In genomic region chr4:129985161-129985670, GRCm38 (mm10) we compare ENCODE assay signal across 8 mouse cellular contexts. TPM values are rescaled to one million over a fixed set of nuclear protein-coding genes. Genes with fewer than 3 reads are reported as not detected.
DNase-seq lines count a peak whose midpoint lies in the region; ATAC-seq and TF ChIP-seq lines count a peak whose summit lies in the region.

No protein-coding gene starts in this region.

- peaks cover 83% of the 10 kb centered on the region for H3K27me3 ChIP-seq in heart, embryonic 11.5 days (ENCODE audit: control insufficient read depth, insufficient read depth, low read length)
- H3K27me3 ChIP-seq in E14TG2a.4 (ENCODE audit: insufficient read depth, low read length): peaks cover 94% of the 10 kb centered on the region
- peaks cover 34% of the 10 kb centered on the region for H3K27me3 ChIP-seq in forebrain, embryonic 11.5 days (ENCODE audit: control insufficient read depth, insufficient read depth, low read length)
- peaks cover 66% of the 10 kb centered on the region for H3K27me3 ChIP-seq in limb, embryonic 15.5 days
- H3K27me3 ChIP-seq in stomach, embryonic 15.5 days (replicated peaks): peaks cover 40% of the 10 kb centered on the region

- TF ChIP-seq CTCF in E14TG2a.4 (conservative IDR thresholded peaks at IDR 0.05; ENCODE audit: low read length): no peak

- H3K4me3 ChIP-seq in heart, embryonic 11.5 days (ENCODE audit: low read depth, low read length): peak overlapping the region; percentile 65
- peak overlapping the region; percentile 78 for H3K4me3 ChIP-seq in E14TG2a.4 (replicated peaks; ENCODE audit: low read length)
- H3K4me3 ChIP-seq in forebrain, embryonic 11.5 days (ENCODE audit: low read depth, low read length): peak overlapping the region; percentile 72
- peak overlapping the region; percentile 71 for H3K4me3 ChIP-seq in limb, embryonic 15.5 days
- peak overlapping the region; percentile 56 for H3K4me3 ChIP-seq in stomach, embryonic 15.5 days (replicated peaks)

- H3K9ac ChIP-seq in heart, embryonic 11.5 days (ENCODE audit: low read depth, low read length): peak overlapping the region; percentile 66; the same call in 1 of the 2 replicates
- peak overlapping the region; percentile 74 for H3K9ac ChIP-seq in forebrain, embryonic 11.5 days (ENCODE audit: low read length)
- H3K9ac ChIP-seq in limb, embryonic 15.5 days: peak overlapping the region; percentile 69
- H3K9ac ChIP-seq in stomach, embryonic 15.5 days: peak overlapping the region; percentile 33; the same call in 1 of the 2 replicates

- WGBS in heart, embryonic 11.5 days (ENCODE audit: insufficient replicate concordance): under 1% methylated on average over 40 of the region's 48 CpGs
- 1% methylated on average over 29 of the region's 48 CpGs for WGBS in forebrain, embryonic 11.5 days
- under 1% methylated on average over 39 of the region's 48 CpGs for WGBS in limb, embryonic 15.5 days
- under 1% methylated on average over 47 of the region's 48 CpGs for WGBS in stomach, embryonic 15.5 days

- peak overlapping the region; percentile 97 for H3K4me2 ChIP-seq in heart, embryonic 11.5 days
- H3K4me2 ChIP-seq in forebrain, embryonic 11.5 days (ENCODE audit: low read depth, low read length, severe bottlenecking): peak overlapping the region; percentile 97
- H3K4me2 ChIP-seq in limb, embryonic 15.5 days: peak overlapping the region; percentile 97
- peak overlapping the region; percentile 91 for H3K4me2 ChIP-seq in stomach, embryonic 15.5 days

- no peak for DNase-seq in heart, postnatal 4 days
- no peak for DNase-seq in forebrain, embryonic 11.5 days (ENCODE audit: low spot score)
- DNase-seq in urinary bladder, postnatal 4 days (ENCODE audit: low spot score in 2 of 2): no peak
- DNase-seq in left cerebral cortex, adult 18-20 months (ENCODE audit: low spot score in 2 of 2): no peak

- no peak overlapping the region for H3K27ac ChIP-seq in heart, embryonic 11.5 days (ENCODE audit: low read depth, low read length)
- H3K27ac ChIP-seq in forebrain, embryonic 11.5 days (ENCODE audit: low read depth, low read length): no peak overlapping the region
- H3K27ac ChIP-seq in limb, embryonic 15.5 days: peak overlapping the region; percentile 68; the same call in 1 of the 2 replicates
- H3K27ac ChIP-seq in stomach, embryonic 15.5 days: no peak overlapping the region

- no peaks in the 10 kb centered on the region for H3K9me3 ChIP-seq in heart, embryonic 11.5 days (replicated peaks; ENCODE audit: control insufficient read depth, low read length)
- no peaks in the 10 kb centered on the region for H3K9me3 ChIP-seq in E14TG2a.4 (ENCODE audit: low read length)
- no peaks in the 10 kb centered on the region for H3K9me3 ChIP-seq in forebrain, embryonic 11.5 days (ENCODE audit: control insufficient read depth, low read length)
- no peaks in the 10 kb centered on the region for H3K9me3 ChIP-seq in limb, embryonic 15.5 days
- no peaks in the 10 kb centered on the region for H3K9me3 ChIP-seq in stomach, embryonic 15.5 days

- peaks cover 18% of the 10 kb centered on the region for H3K4me1 ChIP-seq in heart, embryonic 11.5 days (ENCODE audit: control insufficient read depth, insufficient read depth, low read length)
- peaks cover 73% of the 10 kb centered on the region for H3K4me1 ChIP-seq in E14TG2a.4 (replicated peaks; ENCODE audit: low read depth, low read length)
- peaks cover 38% of the 10 kb centered on the region for H3K4me1 ChIP-seq in forebrain, embryonic 11.5 days (replicated peaks; ENCODE audit: control insufficient read depth, insufficient read depth, low read length)
- H3K4me1 ChIP-seq in limb, embryonic 15.5 days: peaks cover 72% of the 10 kb centered on the region
- peaks cover 38% of the 10 kb centered on the region for H3K4me1 ChIP-seq in stomach, embryonic 15.5 days

- H3K36me3 ChIP-seq in heart, embryonic 11.5 days (ENCODE audit: control insufficient read depth, insufficient read depth, low read length): no peaks in the 10 kb centered on the region
- H3K36me3 ChIP-seq in E14TG2a.4 (ENCODE audit: insufficient read depth, low read length): no peaks in the 10 kb centered on the region
- H3K36me3 ChIP-seq in forebrain, embryonic 11.5 days (ENCODE audit: control insufficient read depth, insufficient read depth, low read length): no peaks in the 10 kb centered on the region
- H3K36me3 ChIP-seq in limb, embryonic 15.5 days: no peaks in the 10 kb centered on the region
- H3K36me3 ChIP-seq in stomach, embryonic 15.5 days: no peaks in the 10 kb centered on the region

- no peak for ATAC-seq in heart, embryonic 11.5 days (replicated peaks; ENCODE audit: insufficient number of reproducible peaks, low FRiP score, low TSS enrichment)
- ATAC-seq in forebrain, embryonic 11.5 days (replicated peaks; ENCODE audit: low FRiP score): peak; percentile 11; the same call in 1 of the 2 replicates
- ATAC-seq in limb, embryonic 15.5 days (ENCODE audit: insufficient number of reproducible peaks, low FRiP score, low TSS enrichment, low read depth): no peak
- no peak for ATAC-seq in stomach, embryonic 15.5 days (ENCODE audit: insufficient read depth, low FRiP score, low read depth)

RNA-seq across cellular contexts. Expression of gene Adgrb2, which starts 0.5 kb away (rescaled TPM):
- polyA plus RNA-seq in heart, embryonic 11.5 days (2014; fragmentation: Nextera tagmentation; extraction: Ambion mirVana): 2.5 TPM in 2 replicates
- 1 to 10 TPM; 5.5 to 6.6 TPM for total RNA-seq in heart, postnatal 4 days (2021)
- 3.6 and 8.2 TPM in 2 replicates for polyA plus RNA-seq in forebrain, embryonic 11.5 days (2014; fragmentation: Nextera tagmentation; extraction: Ambion mirVana)
- 3.6 and 4.7 TPM in 2 replicates for polyA plus RNA-seq in limb, embryonic 15.5 days (2015; fragmentation: Nextera tagmentation; extraction: Ambion mirVana)
- 2.8 and 3.8 TPM in 2 replicates for polyA plus RNA-seq in stomach, embryonic 15.5 days (2015; fragmentation: Nextera tagmentation; extraction: Ambion mirVana)
- total RNA-seq in left cerebral cortex, adult 18-20 months (2021): 100 to 1,000 TPM; 366 to 382 TPM

RNA-seq across cellular contexts. Expression of gene Spocd1, which starts 56.2 kb away (rescaled TPM):
- 0.34 and 0.38 TPM in 2 replicates for polyA plus RNA-seq in heart, embryonic 11.5 days (2014; fragmentation: Nextera tagmentation; extraction: Ambion mirVana)
- total RNA-seq in heart, postnatal 4 days (2021): under 1 TPM in 1 of 2 experiments, not detected in 1; 0.11 TPM
- polyA plus RNA-seq in forebrain, embryonic 11.5 days (2014; fragmentation: Nextera tagmentation; extraction: Ambion mirVana): 0.05 TPM in 1 of 2 replicates, not detected in the other
- polyA plus RNA-seq in limb, embryonic 15.5 days (2015; fragmentation: Nextera tagmentation; extraction: Ambion mirVana): 0.07 and 0.08 TPM in 2 replicates
- 0.04 TPM in 1 of 2 replicates, not detected in the other for polyA plus RNA-seq in stomach, embryonic 15.5 days (2015; fragmentation: Nextera tagmentation; extraction: Ambion mirVana)
- total RNA-seq in left cerebral cortex, adult 18-20 months (2021): under 1 TPM; 0.49 to 0.59 TPM
